In the genomic region with DNA sequence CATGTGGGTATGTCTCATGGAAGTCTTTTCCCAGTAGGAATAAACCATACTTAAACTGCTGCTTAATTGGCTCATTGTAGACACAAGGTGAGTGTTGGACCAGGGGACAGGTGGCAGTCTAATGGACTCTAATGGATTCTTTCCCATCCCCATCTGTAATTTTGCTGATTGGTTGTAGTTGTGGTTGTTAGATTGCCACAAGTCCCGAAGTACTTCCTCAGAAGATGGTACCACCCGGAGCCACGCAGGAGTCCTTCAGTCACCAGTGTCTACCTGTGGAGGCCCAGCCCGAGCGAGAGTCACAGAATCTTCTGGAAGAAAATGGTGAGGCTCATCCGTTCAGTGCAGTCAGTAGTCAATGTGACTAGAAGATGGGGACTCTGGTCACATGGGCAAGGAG, we compare ENCODE assay signal across 29 mouse cellular contexts.
"Had no signal": no experiment of that assay in that cellular context is flagged by ENCODE, and none has a peak within 500 bp of the region (broad histone marks: within the 10 kb centered on the region; RNA-seq: fewer than 3 reads in every experiment).

No protein-coding gene starts in this region.

- DNase-seq: heart, postnatal 10 days; heart, postnatal 14 days; heart, postnatal 4 days; kidney, adult 11 months; kidney, adult 18-20 months; kidney, adult 2 months; kidney, adult 8-10 months; kidney, adult 9 months; kidney, postnatal 10 days; kidney, postnatal 14 days; kidney, postnatal 25 days; kidney, postnatal 36 days; kidney, postnatal 4 days; layer of hippocampus, adult 9-11 months; layer of hippocampus, postnatal 36 days had no signal

- H3K9ac ChIP-seq: heart, embryonic 12.5 days; heart, embryonic 13.5 days; heart, embryonic 15.5 days; hindbrain, embryonic 12.5 days; hindbrain, embryonic 13.5 days; hindbrain, embryonic 14.5 days; hindbrain, embryonic 15.5 days; intestine, embryonic 15.5 days; kidney, embryonic 15.5 days had no signal

- H3K27me3 ChIP-seq: heart, embryonic 12.5 days; heart, embryonic 13.5 days; heart, embryonic 15.5 days; hindbrain, embryonic 12.5 days; hindbrain, embryonic 13.5 days; hindbrain, embryonic 15.5 days; intestine, embryonic 15.5 days; kidney, embryonic 15.5 days had no signal

- H3K4me3 ChIP-seq: heart, embryonic 12.5 days; heart, embryonic 13.5 days; heart, embryonic 15.5 days; hindbrain, embryonic 10.5 days; hindbrain, embryonic 12.5 days; hindbrain, embryonic 13.5 days; hindbrain, embryonic 15.5 days; intestine, embryonic 15.5 days; kidney, embryonic 15.5 days; layer of hippocampus, adult 2 months; left cerebral cortex, adult 2 months had no signal

- H3K27ac ChIP-seq: heart, embryonic 13.5 days; heart, embryonic 15.5 days; hindbrain, embryonic 10.5 days; hindbrain, embryonic 12.5 days; hindbrain, embryonic 13.5 days; hindbrain, embryonic 14.5 days; hindbrain, embryonic 15.5 days; hindbrain, postnatal 0 days; intestine, embryonic 15.5 days; kidney, embryonic 15.5 days; kidney, postnatal 0 days; layer of hippocampus, adult 2 months; left cerebral cortex, adult 2 months had no signal

- H3K9me3 ChIP-seq: heart, embryonic 13.5 days; heart, embryonic 15.5 days; hindbrain, embryonic 10.5 days; hindbrain, embryonic 12.5 days; hindbrain, embryonic 13.5 days; hindbrain, embryonic 15.5 days; intestine, embryonic 15.5 days; kidney, embryonic 15.5 days had no signal
